Mouse (Mus musculus) frontal cortex, postnatal 14 days (tissue): Measurements from ENCODE around the gene Ift22.
"Not testable (repeated sequence)": the region's sequence is repeated elsewhere in the genome, so short reads cannot be mapped to it uniquely, and the experiment has no call there.

ENCODE experiments used
- DNase-seq, 2 experiments: peaks; one replicate each; pipeline ENCODE4 v3.0.0; 2022; ENCODE audit warnings: low spot score in 2 of 2

Ift22 gene

DNA sequence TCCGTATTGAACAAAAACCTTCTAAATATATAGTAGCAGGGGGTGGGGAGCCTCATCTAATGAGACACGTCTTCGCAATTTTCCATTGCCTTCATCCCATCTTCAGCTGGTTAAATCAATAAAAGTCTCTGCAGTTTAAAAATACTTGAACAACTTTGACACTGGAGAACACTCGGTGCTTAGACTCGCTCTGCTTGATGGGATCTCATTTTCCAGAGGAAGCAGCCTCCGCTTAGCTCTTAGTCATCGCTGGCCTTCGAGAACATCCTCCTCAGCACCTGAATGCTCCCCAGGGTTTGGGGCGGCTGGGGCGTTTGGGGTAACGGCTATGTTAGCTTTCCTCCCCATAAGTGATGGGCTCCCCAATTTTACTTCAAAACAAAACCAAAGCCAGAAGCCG lies 37.1 kb downstream of the Ift22 start:
- no peak for DNase-seq

DNA sequence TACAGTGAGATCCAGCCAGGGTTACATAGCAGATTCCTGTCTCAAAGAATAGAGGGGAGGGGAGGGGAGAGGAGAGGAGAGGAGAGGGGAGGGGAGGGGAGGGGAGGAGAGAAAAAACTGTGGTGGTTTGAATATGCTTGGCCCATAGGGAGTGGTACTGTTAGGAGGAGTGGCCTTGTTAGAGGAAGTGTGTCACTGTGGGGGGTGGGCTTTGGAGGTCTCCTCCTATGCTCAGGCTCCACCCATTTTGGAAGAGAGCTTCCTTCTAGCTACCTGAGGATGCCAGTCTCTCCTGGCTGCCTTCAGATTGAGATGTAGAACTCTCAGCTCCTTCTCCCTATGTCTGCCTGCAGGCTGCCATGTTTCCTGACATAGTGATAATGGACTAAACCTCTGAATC lies 39.9 kb downstream of the Ift22 start:
- no peak for DNase-seq

DNA sequence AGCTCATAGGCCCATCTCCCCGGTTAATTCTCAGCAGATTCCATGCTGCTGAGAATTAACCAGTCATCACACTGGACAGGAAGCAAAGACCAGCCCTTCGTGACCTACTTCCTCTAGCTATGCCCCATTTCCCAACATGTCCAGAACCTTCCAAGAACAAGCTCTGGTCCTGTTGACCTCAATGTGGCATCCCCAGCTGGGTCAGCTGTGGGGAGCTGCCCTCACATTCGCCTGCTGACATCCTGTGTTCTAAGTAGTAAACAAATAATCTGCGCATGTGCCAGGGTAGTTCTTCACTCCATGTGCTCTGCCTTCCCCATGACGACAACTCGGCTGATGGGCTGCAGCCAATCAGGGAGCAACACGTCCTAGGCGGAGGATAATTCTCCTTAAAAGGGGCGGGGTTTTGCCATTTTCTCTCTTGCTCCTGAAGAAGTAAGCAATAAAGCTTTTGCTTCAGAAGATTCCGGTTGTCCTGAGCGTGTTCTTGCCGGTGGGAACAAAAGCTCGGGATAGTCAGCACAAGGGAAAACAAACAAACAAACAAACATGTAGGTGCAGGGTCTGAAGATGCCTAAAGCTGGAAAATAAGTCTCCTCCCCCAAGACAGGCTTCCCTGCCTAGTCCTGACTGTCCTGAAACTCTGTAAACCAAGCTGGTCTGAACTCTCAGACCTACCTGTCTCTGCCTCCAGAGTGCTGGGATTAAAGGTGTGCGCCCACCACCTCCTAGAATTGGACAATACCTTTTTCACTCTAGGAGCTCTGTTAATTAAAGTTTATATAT lies 41.8 kb downstream of the Ift22 start:
- DNase-seq: not testable (repeated sequence)

DNA sequence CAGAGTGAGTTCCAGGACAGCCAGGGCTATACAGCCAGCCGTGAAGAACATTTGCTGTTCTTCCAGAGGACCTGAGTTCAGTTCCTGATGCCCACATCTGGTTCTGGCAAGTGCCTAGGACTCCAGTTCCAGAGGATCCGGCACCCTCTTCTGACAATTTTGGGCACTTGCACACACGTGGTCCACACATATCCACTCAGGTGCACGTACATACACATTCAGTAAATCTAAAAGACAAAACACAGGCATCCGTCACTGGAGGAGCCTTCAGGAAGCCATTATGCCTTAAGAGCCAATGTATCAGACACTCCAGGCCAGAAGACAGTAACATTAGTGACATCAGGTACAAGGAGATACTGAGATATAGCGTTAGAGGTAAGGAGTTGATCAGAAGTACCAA lies 42.6 kb downstream of the Ift22 start:
- no peak for DNase-seq

GRCm38 (mm10) chr5:136952153-136952552 lies 44.2 kb downstream of the Ift22 start:
- no peak for DNase-seq

DNA sequence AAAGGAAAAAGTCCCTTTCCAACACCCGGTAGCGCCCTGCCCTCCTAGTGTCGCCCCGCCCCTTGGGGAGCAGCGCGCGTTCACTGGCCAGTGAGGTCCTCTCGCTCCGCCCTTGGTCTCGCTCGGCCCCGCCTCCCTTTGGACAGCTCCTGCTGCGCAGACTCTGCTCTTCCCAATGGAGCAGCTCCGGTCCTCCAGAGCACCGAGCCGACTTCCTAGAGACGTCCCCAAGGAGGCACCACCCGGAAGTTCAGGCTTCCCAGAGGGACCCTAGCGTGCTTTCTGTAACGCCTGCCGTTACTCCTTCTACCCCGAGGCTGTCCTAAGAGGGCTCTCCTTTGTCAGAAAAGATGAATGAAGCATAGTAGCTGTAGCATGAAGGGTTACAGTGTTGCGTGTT lies 45.1 kb downstream of the Ift22 start, which contains the start of gene Fis1:
Gene Fis1, plus strand, starts transcription at position 261 of the 400 bp plus-strand sequence.
- peak; percentile 91 for DNase-seq

DNA sequence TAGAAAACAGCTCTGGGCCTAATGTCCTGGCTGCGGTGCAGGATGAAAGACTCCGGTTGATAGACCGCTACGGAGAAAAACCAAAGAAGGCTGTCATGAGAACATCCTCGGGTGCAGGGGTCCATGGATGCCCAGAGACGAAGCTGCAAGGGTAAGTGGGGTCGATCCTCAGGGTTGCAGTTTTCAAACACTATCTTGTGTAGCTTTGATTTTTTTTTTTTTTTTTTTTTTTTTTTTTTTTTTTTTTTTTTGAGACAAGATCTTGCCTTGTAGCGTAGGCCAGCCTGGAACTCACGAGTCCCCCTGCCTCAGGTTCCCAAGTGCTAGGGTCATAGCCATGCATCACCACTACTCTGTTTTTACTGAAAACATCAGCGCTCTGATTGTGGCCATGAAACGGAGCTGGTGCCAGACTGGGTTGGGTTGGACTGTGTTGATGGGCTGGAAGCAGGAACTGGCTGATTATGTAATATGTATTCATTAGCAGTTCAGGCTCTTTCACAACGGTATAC lies 45.5 kb downstream of the Ift22 start:
- no peak for DNase-seq

DNA sequence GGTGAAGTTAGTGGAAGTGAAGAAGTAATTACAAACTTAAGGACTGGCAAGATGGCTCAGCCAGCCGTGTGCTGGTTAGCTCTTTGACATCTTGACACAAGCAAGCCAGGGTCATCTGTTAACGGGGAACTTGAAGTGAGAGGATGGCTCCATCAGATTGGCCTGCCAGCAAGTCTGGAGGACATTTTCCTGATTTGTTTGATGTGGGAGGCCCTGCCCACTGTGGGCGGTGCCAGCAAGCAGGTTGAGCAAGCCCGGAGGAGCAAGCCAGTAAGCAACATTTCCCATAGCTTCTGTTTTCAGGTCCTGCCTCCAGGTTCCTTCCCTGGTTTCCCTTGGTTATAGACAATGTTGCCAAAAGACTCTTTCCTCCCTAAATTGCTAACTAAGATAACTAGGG lies 47.7 kb downstream of the Ift22 start:
- DNase-seq: no peak

GRCm38 (mm10) chr5:136957250-136957649 lies 49.3 kb downstream of the Ift22 start:
- no peak for DNase-seq

GRCm38 (mm10) chr5:136958991-136959605 lies 51.1 kb downstream of the Ift22 start:
- DNase-seq: no peak

DNA sequence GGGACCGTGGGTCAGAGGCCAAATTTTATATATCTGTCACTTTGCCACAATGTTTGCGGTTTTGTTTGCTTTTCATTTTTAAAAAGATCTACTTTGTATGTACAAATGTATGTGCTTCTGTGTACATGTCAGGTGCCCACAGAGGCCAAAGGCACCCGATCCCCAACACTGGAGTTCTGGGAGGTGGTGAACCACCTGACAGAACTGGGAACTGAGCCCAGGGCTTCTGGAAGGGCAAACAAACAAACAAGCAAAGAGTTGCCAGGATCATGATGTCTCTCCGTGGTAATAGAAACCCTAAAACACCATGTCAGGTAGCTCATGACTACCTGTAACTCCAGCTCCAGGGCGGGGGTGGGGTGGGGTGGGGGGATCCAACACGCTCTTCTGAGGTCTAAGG lies 52.1 kb downstream of the Ift22 start:
- no peak for DNase-seq

GRCm38 (mm10) chr5:136961334-136961982 lies 53.5 kb downstream of the Ift22 start:
- no peak for DNase-seq

DNA sequence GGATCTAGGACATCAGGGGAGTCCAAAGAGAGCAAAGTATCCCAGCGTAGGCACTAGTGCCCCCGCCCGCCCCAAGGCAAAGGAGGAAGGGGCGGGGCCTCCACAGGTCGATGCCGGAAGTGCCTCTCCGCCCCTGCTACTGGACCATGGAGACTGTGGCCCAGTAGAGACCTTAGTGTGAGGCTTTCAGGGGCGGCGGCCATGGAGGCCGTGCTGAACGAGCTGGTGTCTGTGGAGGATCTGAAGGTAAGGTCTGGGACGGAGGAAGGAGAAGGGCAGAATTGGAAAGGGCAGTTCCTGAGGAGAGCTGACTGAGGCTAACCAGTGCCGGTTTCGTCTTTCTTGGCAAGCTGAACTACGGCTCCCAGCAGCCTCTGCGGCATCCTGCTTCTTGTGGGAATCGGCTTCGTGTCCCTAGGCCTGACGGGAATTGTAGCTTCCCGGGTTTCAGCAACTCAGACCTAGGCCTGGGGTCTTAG lies 54.1 kb downstream of the Ift22 start:
- DNase-seq: peak; percentile 84

DNA sequence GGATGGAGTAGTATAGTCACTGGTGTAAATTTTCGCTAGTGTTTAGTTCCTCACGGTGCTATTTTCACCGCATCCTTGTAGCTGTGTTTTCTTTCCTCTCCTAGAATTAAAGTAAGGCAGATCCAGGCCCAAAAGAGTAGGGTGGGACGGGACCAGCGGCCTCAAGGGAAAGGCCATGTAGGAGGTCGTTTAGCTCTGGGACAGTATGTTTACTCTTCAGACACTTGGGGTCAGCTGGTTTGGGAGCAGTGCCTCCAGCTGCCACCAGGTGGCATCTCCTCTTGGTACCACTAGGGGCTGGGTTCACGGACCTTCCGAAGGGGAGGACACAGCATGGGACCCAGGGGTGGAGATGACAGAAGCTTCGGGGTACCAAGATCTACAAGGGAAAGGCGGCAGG lies 54.6 kb downstream of the Ift22 start:
- peak; percentile 64 to 69 for DNase-seq

DNA sequence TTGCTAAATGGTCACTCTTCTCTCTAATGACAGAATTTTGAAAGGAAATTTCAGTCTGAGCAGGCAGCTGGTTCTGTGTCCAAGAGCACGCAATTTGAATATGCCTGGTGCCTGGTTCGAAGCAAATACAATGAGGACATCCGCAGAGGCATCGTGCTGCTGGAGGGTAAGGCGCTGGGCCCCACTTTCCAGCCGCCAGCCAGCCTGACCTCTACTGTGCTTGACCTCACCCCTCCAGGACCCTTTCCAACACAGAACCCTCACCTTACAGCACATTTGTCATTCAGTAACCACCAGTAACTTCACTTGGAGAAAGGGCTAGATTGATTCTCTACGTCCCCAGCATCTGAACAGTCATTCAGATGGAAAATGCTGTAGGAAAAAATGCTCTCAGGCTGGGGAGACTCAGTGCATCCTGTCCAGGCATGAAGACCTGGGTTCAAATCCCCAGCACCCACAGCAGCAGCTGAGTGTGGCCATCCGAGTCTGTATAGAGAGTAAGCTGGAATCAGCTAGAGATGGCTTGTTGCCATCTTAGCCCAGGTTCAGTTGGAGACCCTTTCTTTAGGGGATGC lies 55.1 kb downstream of the Ift22 start:
- no peak for DNase-seq
